Mouse (Mus musculus) right cerebral cortex, postnatal 4 days (tissue): ENCODE data around the gene Gm8922.
"Not testable (repeated sequence)": the region's sequence is repeated elsewhere in the genome, so short reads cannot be mapped to it uniquely, and the experiment has no call there.

ENCODE experiments used
- DNase-seq: peaks from one replicate; pipeline ENCODE4 v3.0.0-alpha.2; 2022

Gene Gm8922

DNA sequence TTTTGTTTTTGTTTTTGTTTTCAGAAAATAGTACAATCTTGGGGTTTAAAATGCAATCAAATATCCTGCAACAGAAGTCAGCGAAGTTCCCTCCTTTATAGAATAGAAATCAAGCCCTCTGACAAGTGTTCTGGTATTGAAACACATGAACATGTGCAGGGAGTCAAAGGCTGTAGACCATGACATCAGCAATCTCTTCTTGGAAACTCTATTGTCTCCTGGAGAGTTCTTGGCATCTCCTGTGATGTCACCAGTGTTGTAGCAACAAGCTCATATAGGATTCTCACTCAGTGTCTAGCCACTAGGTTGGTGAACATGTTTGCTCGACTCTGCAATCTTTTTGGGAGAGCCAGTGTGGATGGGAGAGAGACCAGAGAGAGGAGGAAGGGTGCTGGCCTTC lies at the start of gene Gm8922:
Gene Gm8922 (plus strand): TSS at position 301 of the 400 bp plus-strand sequence.
- not testable (repeated sequence) for DNase-seq
